ENCODE assay signal across 8 mouse cellular contexts in the genomic region with DNA sequence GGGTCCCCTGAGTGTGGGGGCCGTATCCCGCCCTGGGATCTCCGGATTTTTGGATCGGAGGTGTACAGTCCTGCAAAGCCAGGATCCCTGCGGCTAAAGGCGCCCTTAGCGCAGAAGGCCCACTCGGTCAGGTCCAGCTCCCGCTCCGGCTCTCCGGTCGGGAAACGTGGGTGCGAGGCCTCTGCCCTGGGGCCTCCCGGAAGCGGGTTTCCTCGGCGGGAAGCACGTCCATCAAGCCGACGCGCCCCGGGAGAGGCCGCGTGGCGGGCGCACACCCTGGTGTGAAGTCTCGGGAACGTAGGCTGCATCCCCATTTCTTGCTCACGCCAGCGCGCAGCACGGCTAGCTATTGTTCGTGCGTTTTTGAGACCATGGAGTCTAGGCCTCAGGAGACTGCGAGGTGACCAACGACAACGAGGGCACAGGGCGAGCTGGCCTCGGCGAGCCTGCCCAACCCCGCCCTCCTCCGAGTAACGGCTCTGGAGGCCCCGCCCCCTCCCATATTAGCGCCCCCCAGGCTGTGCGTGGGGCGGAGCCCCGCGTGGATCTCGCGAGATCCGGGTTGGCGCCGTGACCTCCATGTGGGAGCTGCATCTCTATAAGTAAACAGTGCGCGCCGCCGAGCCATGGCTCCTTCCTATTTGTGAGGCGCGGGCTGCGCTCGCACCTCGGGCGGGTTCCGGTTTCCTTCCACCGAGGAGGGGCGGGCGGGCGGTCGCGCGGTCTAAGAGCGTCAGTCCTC. TPM values are rescaled to one million over a fixed set of nuclear protein-coding genes. Genes with fewer than 3 reads are reported as not detected.
DNase-seq lines count a peak whose midpoint lies in the region; ATAC-seq and TF ChIP-seq lines count a peak whose summit lies in the region.

A gene (plus strand): TSS at position 620 of the 742 bp plus-strand sequence.

- DNase-seq in gastrocnemius, adult 8-10 months (ENCODE audit: low spot score in 2 of 2) = peak; percentile 94 to 95
- DNase-seq in hindlimb bud, embryonic 11.5 days (ENCODE audit: extremely low spot score, low read depth, low spot score) = peak; percentile 73
- DNase-seq in left cerebral cortex, adult 8-10 months (ENCODE audit: low spot score in 2 of 2) = peak; percentile 84 to 92
- DNase-seq in right cerebral cortex, postnatal 10 days (ENCODE audit: low spot score in 2 of 2) = peak; percentile 97 to 98
- DNase-seq in urinary bladder, postnatal 25 days (ENCODE audit: low spot score) = peak; percentile 96

- peak within 1 kb of the TSS; percentile 88 for H3K27ac ChIP-seq in cortical plate, adult 2 months (ENCODE audit: insufficient read depth, low read length)

- peak; percentile 85 for TF ChIP-seq POLR2A in cortical plate, adult 2 months (IDR thresholded peaks at IDR 0.05; ENCODE audit: extremely low read depth, insufficient read depth, low read length)

- TF ChIP-seq CTCF in cortical plate, adult 2 months (IDR thresholded peaks at IDR 0.05; ENCODE audit: extremely low read depth, insufficient read depth, low read length) = no peak

- peak; percentile 92 for ATAC-seq in activated CD4-positive, CD25-positive, alpha-beta regulatory T cell, adult 4 months

- H3K9me3 ChIP-seq in megakaryocyte, embryonic 14.5 days = no peaks in the 10 kb centered on the region

- H3K4me1 ChIP-seq in cortical plate, adult 2 months (ENCODE audit: control insufficient read depth, insufficient read depth, low read length) = peaks cover 5% of the 10 kb centered on the region
- H3K4me1 ChIP-seq in megakaryocyte, embryonic 14.5 days = peaks cover 52% of the 10 kb centered on the region

- no peaks in the 10 kb centered on the region for H3K27me3 ChIP-seq in megakaryocyte, embryonic 14.5 days (replicated peaks)

- H3K4me3 ChIP-seq in cortical plate, adult 2 months (ENCODE audit: insufficient read depth, low read length) = peak within 1 kb of the TSS; percentile 50
- peak within 1 kb of the TSS; percentile 98 for H3K4me3 ChIP-seq in megakaryocyte, embryonic 14.5 days (replicated peaks)

- no peaks in the 10 kb centered on the region for H3K36me3 ChIP-seq in megakaryocyte, embryonic 14.5 days (replicated peaks; ENCODE audit: low read length)

RNA-seq across cellular contexts. Expression of the gene that starts here (rescaled TPM):
- 10 to 100 TPM; 32.2 to 45.3 TPM for polyA plus RNA-seq in activated CD4-positive, CD25-positive, alpha-beta regulatory T cell, adult 4 months (2017; shearing (Covaris generic))
- polyA plus RNA-seq in cortical plate, adult 2 months (2012; rRNA removed) = 67.3 and 69.1 TPM in 2 replicates
- total RNA-seq in gastrocnemius, adult 8-10 months (2022) = 10 to 100 TPM; 10.1 to 14.6 (median 12.9) TPM
- total RNA-seq in left cerebral cortex, adult 8-10 months (2022) = 10 to 100 TPM; 46.9 to 49.2 (median 48.5) TPM
- 2.0 and 2.6 TPM in 2 replicates for polyA plus RNA-seq in megakaryocyte, embryonic 14.5 days (2012; ENCODE audit: insufficient read depth, low replicate concordance)

Comparison
In these comparisons a context has a peak if more than half of its experiments do, and no peak if none do; other contexts are left out.
1. Peak in every context shown above with its lines: DNase-seq, ATAC-seq, H3K4me3 ChIP-seq and H3K27ac ChIP-seq.